Mouse (Mus musculus) myocyte (in vitro differentiated cells): ENCODE data around the gene Rbbp4. TPM values are rescaled to one million over a fixed set of nuclear protein-coding genes. Genes with fewer than 3 reads are reported as not detected.
"Not testable (repeated sequence)": the region's sequence is repeated elsewhere in the genome, so short reads cannot be mapped to it uniquely, and the experiment has no call there.

Source experiments
- H3K27me3 ChIP-seq: one replicate; pipeline ENCODE4 v1.6.1; 2011; ENCODE audit not compliant: control insufficient read depth, insufficient read depth, insufficient read length
- H3K36me3 ChIP-seq: one replicate; pipeline ENCODE4 v1.6.1; 2011; ENCODE audit not compliant: control insufficient read depth, insufficient read depth
- H3K4me2 ChIP-seq: one replicate; pipeline ENCODE4 v1.6.1; 2011; ENCODE audit warnings: low read depth, control low read depth
- H3K4me3 ChIP-seq: one replicate; pipeline ENCODE4 v1.5.1; 2011; ENCODE audit warnings: mild to moderate bottlenecking, control low read depth, moderate library complexity
- H3K79me2 ChIP-seq: one replicate; pipeline ENCODE4 v1.6.1; 2011; ENCODE audit not compliant: control insufficient read depth, insufficient read depth
- H3ac ChIP-seq: one replicate; pipeline ENCODE4 v1.6.1; 2011; ENCODE audit not compliant: control insufficient read depth, insufficient read length
- CEBPB ChIP-seq: IDR thresholded peaks from 2 replicates; pipeline ENCODE4 v1.6.1; 2011; ENCODE audit warnings: mild to moderate bottlenecking, moderate library complexity; ENCODE audit not compliant: poor library complexity, insufficient read depth, severe bottlenecking
- E2F4 ChIP-seq: IDR thresholded peaks from one replicate; pipeline ENCODE4 v1.6.1; 2011; ENCODE audit warnings: mild to moderate bottlenecking, control low read depth, moderate library complexity; ENCODE audit not compliant: insufficient read depth
- MAX ChIP-seq: IDR thresholded peaks from one replicate; pipeline ENCODE4 v1.6.1; 2011; ENCODE audit warnings: low read depth, mild to moderate bottlenecking, control low read depth
- MYOD1 ChIP-seq, 3 experiments: IDR thresholded peaks; one replicate each; pipeline ENCODE4 v1.6.1; 2011; ENCODE audit warnings: control low read depth in 2 of 3, low read depth in 2 of 3, mild to moderate bottlenecking in 2 of 3, moderate library complexity in 1 of 3; ENCODE audit not compliant: insufficient read length in 2 of 3, control insufficient read depth in 1 of 3
- MYOG ChIP-seq, 3 experiments: IDR thresholded peaks; one replicate each; pipeline ENCODE4 v1.6.1; 2011; ENCODE audit warnings: control low read depth in 2 of 3, low read depth in 2 of 3, mild to moderate bottlenecking in 2 of 3; ENCODE audit not compliant: insufficient read length in 2 of 3, control insufficient read depth in 1 of 3, insufficient read depth in 1 of 3
- POLR2A ChIP-seq: IDR thresholded peaks from one replicate; pipeline ENCODE4 v1.6.1; 2011; ENCODE audit warnings: low read depth, mild to moderate bottlenecking, control low read depth, moderate library complexity; ENCODE audit not compliant: insufficient read length
- POLR2AphosphoS2 ChIP-seq: IDR thresholded peaks from one replicate; pipeline ENCODE4 v1.6.1; 2011; ENCODE audit warnings: low read depth, control low read depth; ENCODE audit not compliant: insufficient read length
- REST ChIP-seq: IDR thresholded peaks from one replicate; pipeline ENCODE4 v1.6.1; 2011; ENCODE audit warnings: mild to moderate bottlenecking, control low read depth, moderate library complexity; ENCODE audit not compliant: insufficient read depth, insufficient read length
- SRF ChIP-seq: IDR thresholded peaks from one replicate; pipeline ENCODE4 v1.6.1; 2011; ENCODE audit warnings: low read depth; ENCODE audit not compliant: control insufficient read depth, insufficient read length
- TCF12 ChIP-seq: IDR thresholded peaks from one replicate; pipeline ENCODE4 v1.6.1; 2011; ENCODE audit warnings: mild to moderate bottlenecking, control low read depth; ENCODE audit not compliant: poor library complexity, insufficient read depth, severe bottlenecking
- TCF3 ChIP-seq: IDR thresholded peaks from one replicate; pipeline ENCODE4 v1.6.1; 2011; ENCODE audit warnings: low read depth, control low read depth; ENCODE audit not compliant: insufficient read length
- USF1 ChIP-seq: IDR thresholded peaks from one replicate; pipeline ENCODE4 v1.6.1; 2011; ENCODE audit warnings: low read depth, mild to moderate bottlenecking, control low read depth, moderate library complexity
- polyA plus RNA-seq: library from polyadenylated mRNA; unstranded; fragments of >200 nt; fragmentation: generic; extraction: Trizol; gene quantifications from one replicate; pipeline ENCODE4 v1.2.1, GENCODE M21; 2012; ENCODE audit warnings: missing spikeins

Rbbp4 gene
- polyA plus RNA-seq, 1 experiment = 137 TPM

DNA sequence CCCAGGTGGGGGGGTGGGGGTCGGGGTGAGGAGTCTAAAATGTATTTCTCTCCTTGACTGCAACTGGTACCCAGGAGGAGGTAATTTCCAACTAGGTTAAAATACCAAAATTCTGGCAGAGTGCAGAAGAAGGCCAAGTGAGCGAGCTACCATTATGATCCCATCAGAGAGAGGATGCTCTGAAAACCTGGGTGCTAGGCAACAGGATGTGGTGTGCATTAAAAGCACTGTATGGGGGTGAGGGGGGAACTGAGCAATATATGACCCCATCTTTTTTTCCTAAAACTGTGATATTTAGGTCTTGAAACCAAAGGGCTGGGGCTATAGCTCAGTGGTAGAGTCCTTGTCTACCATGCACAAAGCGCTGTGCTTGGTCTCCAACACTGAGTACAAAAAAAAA lies 29.2 kb upstream of the Rbbp4 start:
- Histone ChIP-seq H3K4me3 (no peak overlapping the region), H3ac (no peak overlapping the region), H3K4me2 (no peak overlapping the region), H3K36me3 (no peaks in the 10 kb centered on the region), H3K79me2 (no peaks in the 10 kb centered on the region), H3K27me3 (no peaks in the 10 kb centered on the region)
- no peak for TF ChIP-seq USF1

DNA sequence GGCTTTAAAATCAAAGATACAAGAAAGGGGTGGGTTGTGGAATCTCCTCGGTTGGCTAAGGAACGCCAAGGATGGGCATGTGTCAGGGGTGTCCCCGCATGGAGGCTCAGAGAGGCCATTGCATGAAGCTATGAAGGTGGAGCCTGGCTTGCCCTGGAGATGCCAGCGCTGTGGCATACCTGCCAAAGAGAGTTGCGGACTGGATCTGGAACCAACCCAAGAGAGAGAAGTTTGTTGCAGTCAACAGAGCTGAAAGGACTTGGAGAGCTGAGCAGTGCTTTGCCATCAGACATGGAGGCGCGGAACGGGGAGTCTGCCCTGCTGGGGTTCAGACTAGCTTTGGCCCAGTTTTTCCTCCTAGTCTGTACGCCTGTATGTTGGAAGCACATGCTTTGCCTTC lies 28.3 kb upstream of the Rbbp4 start:
- Histone ChIP-seq H3K4me3 (no peak overlapping the region), H3K4me2 (no peak overlapping the region), H3ac (no peak overlapping the region), H3K36me3 (no peaks in the 10 kb centered on the region), H3K79me2 (no peaks in the 10 kb centered on the region), H3K27me3 (no peaks in the 10 kb centered on the region)
- no peak for TF ChIP-seq CEBPB
- no peak for TF ChIP-seq E2F4
- no peak for TF ChIP-seq MYOG (IDR thresholded peaks at IDR 0.05; ENCODE audit: control insufficient read depth in 1 of 3, insufficient read depth in 1 of 3, insufficient read length in 2 of 3, low read depth in 2 of 3)
- no peak for TF ChIP-seq POLR2AphosphoS2
- no peak for TF ChIP-seq MAX
- TF ChIP-seq TCF3 = no peak
- no peak for TF ChIP-seq MYOD1 (IDR thresholded peaks at IDR 0.05; ENCODE audit: control insufficient read depth in 1 of 3, insufficient read length in 2 of 3, low read depth in 2 of 3)
- TF ChIP-seq USF1 = no peak
- no peak for TF ChIP-seq SRF
- TF ChIP-seq POLR2A = no peak
- TF ChIP-seq TCF12 = no peak
- TF ChIP-seq REST = no peak

DNA sequence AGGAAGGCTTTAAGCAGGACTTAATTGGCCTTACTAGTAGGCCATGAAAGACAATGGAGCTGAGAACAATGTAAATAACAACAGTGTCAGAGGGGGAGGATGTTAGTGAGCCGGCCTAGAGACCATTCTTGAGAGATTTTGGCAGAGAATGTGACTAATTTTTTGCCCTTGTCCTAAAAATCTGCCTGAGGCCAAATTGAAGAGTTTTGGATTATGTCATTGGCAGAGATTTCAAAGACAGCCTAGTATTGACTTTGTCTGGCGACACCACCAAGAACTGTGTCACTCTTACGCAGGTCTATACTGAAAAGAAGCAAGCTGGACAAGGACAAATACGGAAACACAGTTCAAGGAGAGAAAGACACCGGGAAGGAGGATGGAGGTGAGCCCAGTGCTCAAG lies 27.6 kb upstream of the Rbbp4 start:
- H3K36me3 ChIP-seq = no peaks in the 10 kb centered on the region
- H3ac ChIP-seq = no peak overlapping the region
- no peak overlapping the region for H3K4me2 ChIP-seq
- no peaks in the 10 kb centered on the region for H3K79me2 ChIP-seq
- no peak for TF ChIP-seq SRF
- TF ChIP-seq TCF12 = no peak
- TF ChIP-seq USF1 = no peak
- TF ChIP-seq E2F4 = no peak
- TF ChIP-seq POLR2A = no peak
- no peak for TF ChIP-seq MYOD1 (IDR thresholded peaks at IDR 0.05; ENCODE audit: control insufficient read depth in 1 of 3, insufficient read length in 2 of 3, low read depth in 2 of 3)
- TF ChIP-seq MYOG (IDR thresholded peaks at IDR 0.05; ENCODE audit: control insufficient read depth in 1 of 3, insufficient read depth in 1 of 3, insufficient read length in 2 of 3, low read depth in 2 of 3) = no peak
- no peak for TF ChIP-seq CEBPB
- H3K4me3 ChIP-seq = no peak overlapping the region
- H3K27me3 ChIP-seq = no peaks in the 10 kb centered on the region

DNA sequence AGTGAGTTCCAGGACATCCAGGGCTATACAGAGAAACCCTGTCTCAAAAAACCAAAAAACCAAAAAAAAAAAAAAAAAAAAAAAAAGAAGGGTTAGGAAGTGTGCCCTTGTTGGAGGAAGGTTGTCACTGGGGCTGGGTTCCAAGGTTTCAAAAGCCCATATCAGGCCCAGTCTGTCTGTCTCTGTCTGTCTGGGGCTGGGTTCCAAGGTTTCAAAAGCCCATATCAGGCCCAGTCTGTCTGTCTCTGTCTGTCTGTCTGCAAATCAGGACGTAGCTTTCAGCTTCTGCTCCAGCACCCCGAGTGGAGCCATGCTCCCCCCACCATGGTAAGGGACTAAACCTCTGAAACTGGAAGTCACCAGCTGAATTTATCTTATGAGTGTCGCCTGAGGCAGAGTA lies 27.1 kb upstream of the Rbbp4 start:
- not testable (repeated sequence) for H3K36me3 ChIP-seq, H3K27me3 ChIP-seq, H3K79me2 ChIP-seq, H3ac ChIP-seq, H3K4me3 ChIP-seq, H3K4me2 ChIP-seq

DNA sequence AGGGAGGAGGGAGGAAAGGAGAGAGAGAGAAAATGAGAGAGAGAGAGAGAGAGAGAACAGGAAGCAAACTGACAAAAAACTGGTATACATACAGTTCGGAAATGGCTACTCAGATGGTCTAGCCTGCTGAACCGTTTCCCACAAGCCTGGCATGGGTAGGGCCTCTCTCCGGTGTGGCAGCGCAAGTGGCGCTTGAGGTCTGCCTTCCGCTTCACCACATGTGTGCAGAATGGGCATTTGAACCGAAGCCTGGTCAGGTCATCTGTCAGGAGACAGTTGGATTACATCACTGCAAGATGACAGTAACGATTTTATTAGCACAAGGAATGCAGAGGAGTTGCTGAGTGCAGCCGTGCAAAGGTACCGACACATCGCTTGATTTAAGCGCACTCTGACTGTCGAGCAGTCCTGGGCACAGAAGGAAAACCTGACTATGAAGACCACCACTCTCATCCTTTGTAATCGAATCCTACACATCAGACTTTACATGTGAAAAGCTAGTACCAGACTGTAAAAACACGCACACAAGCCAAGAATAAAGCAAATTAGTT lies 22.5 kb upstream of the Rbbp4 start:
- TF ChIP-seq E2F4 (no peak), TCF3 (no peak), USF1 (no peak), MAX (no peak), MYOD1 (IDR thresholded peaks at IDR 0.05; ENCODE audit: control insufficient read depth in 1 of 3, insufficient read length in 2 of 3, low read depth in 2 of 3) (no peak), TCF12 (no peak), POLR2A (no peak), SRF (no peak), POLR2AphosphoS2 (no peak), REST (no peak), MYOG (IDR thresholded peaks at IDR 0.05; ENCODE audit: control insufficient read depth in 1 of 3, insufficient read depth in 1 of 3, insufficient read length in 2 of 3, low read depth in 2 of 3) (no peak), CEBPB (no peak)
- no peaks in the 10 kb centered on the region for H3K27me3 ChIP-seq
- H3K4me3 ChIP-seq = no peak overlapping the region
- H3K4me2 ChIP-seq = no peak overlapping the region
- H3ac ChIP-seq = no peak overlapping the region
- no peaks in the 10 kb centered on the region for H3K79me2 ChIP-seq
- peaks cover 4% of the 10 kb centered on the region for H3K36me3 ChIP-seq

DNA sequence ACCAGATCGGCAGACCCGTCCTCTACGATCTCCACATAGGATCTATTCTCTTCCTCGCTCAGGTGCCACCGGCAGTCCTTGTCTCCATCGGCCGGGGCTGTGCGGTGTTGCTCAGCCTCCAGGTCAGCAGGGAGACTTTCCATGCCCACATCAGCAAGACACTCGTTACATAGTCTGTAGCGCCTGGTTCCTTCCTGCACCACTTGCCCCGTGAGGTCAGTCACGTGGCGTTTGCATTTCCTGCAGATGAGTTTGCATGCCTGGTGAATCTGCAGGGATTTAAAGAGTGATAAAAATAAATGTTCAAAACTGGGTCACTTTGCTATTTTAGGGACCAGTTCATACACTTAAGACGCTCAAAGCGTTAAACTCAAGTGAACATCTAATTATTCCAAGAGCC lies 19.1 kb upstream of the Rbbp4 start:
- H3K27me3 ChIP-seq = no peaks in the 10 kb centered on the region
- H3K4me3 ChIP-seq = no peak overlapping the region
- H3K36me3 ChIP-seq = peaks cover 12% of the 10 kb centered on the region
- H3ac ChIP-seq = no peak overlapping the region
- no peak overlapping the region for H3K4me2 ChIP-seq
- H3K79me2 ChIP-seq = no peaks in the 10 kb centered on the region
- TF ChIP-seq MYOD1 (IDR thresholded peaks at IDR 0.05; ENCODE audit: control insufficient read depth in 1 of 3, insufficient read length in 2 of 3, low read depth in 2 of 3) = no peak
- no peak for TF ChIP-seq MYOG (IDR thresholded peaks at IDR 0.05; ENCODE audit: control insufficient read depth in 1 of 3, insufficient read depth in 1 of 3, insufficient read length in 2 of 3, low read depth in 2 of 3)
- no peak for TF ChIP-seq CEBPB
- no peak for TF ChIP-seq TCF12
- TF ChIP-seq TCF3 = no peak
- no peak for TF ChIP-seq POLR2A
- TF ChIP-seq USF1 = no peak
- no peak for TF ChIP-seq POLR2AphosphoS2
- TF ChIP-seq E2F4 = no peak
- TF ChIP-seq REST = no peak
- no peak for TF ChIP-seq SRF
- no peak for TF ChIP-seq MAX
